Mouse (Mus musculus) heart, postnatal 36 days (tissue): ENCODE measurements around the gene Thoc3. TPM values are rescaled to one million over a fixed set of nuclear protein-coding genes. Genes with fewer than 3 reads are reported as not detected.

Experiments used
- DNase-seq, 2 experiments: peaks; one replicate each; pipeline ENCODE4 v3.0.0; 2021 to 2022
- intact Hi-C: fragments of 180-260 bp; cut with DNase I; formaldehyde crosslinking; loops from one replicate; pipeline ENCODE4 v1.15.1; 2025
- total RNA-seq, 2 experiments: library from RNA; stranded (reverse); gene quantifications; 2 replicates each; pipeline ENCODE4 v1.2.3; 2021

Gene Thoc3
- total RNA-seq, 2 experiments from 2014 or later: 18.7 to 21.4 TPM

DNA sequence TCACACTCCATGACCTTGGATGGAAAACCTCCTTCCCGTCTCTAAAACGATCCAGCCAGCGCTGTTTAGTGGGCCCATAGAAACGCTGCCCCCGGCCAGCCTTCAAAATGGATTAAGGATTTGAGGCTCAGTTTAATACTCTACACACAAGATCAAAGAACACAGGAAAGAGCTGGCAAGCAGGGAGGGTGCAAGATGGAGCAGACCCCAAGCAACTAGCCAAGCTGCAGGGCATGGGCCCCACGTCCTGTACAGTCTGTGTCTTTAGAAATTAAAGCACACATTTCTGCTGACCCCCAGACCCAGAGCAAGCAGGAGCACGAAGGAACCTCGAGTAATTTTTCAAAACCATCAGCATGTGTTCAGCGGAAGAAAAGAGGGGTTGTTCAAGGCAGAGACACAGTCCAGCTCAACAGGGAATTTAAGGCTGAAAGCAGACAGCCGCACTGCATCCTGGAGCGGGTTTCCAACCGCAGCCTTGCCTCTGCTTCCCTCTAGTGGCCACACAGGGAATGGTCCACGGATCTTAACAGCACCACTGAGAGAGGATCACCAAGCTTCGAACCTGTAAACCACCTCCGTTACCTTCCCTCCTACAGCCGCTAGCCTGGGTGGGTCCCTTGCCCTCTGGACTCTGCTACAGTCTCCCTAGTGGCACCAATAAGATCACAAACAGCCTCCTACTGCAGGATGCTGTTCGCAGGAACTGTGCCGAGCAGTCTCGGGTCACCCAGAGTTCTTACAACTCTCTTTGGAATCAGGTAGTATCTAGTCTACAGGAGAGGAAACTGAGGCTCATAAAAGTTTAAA, 21.8 kb downstream of the Thoc3 start:
- DNase-seq: peak; percentile 77 to 85
- intact Hi-C loops: loop anchor here (1.0 to 2.0 kb wide), 3 partner anchors 74 to 333 kb away; no protein-coding TSS in a partner anchor

DNA sequence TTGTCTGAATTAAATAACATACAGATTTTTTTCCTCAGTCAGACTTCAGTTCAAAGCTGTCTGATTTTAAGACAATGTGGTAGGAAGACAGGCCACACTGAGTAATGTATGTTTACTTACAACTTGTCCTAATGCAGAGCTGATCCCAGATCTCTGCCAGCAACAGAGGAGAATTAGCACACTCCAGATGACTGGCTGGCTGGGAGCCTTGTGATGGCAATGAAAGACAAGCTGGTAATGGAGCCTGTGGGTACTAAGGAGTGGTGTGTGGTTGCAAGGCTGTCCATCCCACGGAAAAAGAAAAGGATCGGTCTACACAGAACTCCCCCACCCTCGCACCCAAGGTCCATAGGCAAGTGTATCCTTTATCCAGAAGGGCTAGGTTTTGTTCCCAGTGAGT, 25.0 kb downstream of the Thoc3 start:
- intact Hi-C loops: no loop called here
- DNase-seq: no peak

DNA sequence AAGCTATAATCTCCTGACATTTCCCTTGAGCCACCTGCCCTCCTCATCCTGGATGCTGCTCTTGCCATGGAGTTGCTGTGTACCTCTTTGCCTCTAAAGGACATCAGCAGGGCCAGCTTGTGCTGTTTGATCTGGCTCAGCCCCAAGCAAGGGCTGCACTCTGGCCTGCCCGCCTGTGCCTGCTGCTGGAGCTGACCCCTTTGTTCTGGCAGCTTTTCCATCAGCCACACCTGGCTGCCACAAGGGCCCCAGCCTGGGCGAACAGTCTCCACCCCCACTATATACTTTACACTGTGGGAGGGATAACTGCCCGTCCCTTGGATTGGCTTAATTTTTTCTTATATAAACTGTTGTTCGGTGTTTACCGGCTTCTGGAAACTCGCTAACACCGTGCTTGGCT, 28.7 kb downstream of the Thoc3 start:
- intact Hi-C loops: no loop called here
- DNase-seq: no peak

DNA sequence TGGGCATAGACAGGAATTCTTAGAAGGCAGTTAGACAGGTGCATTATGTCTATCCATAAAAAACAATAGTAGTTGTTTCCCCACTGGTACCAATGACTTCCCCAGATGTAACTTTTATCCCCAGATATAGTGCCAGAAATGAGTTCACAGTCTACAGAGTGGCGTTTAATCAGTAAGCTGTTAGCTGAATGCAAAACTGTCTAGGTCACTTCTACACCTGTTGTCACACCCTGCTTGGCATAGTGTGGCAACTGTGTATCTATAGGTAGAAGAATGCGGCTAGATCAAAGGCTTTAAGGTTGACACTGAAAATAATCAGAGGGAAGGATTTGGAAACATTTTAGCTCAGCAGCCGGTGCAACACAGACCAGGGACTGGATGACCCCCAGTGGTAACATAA, 29.8 kb downstream of the Thoc3 start:
- intact Hi-C loops: no loop called here
- no peak for DNase-seq

DNA sequence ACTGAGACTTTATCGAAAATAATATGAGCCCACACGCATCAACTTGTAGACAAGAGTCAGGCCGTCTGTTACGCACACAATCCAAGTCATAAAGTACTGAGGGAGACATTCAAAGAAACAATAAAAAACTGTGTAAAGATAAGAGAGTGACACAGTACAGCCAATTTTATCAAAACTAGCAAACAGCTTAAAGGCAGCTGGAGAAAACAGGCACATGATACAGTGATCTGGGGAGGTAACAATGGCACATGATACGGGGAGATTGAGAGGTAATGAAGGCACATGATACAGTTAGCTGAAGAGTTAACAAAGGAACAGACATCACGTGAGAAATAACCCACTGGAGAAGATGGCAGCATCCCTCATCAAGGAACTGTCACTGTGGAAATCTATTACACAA, 31.6 kb downstream of the Thoc3 start:
- DNase-seq: no peak
- intact Hi-C loops: no loop called here

DNA sequence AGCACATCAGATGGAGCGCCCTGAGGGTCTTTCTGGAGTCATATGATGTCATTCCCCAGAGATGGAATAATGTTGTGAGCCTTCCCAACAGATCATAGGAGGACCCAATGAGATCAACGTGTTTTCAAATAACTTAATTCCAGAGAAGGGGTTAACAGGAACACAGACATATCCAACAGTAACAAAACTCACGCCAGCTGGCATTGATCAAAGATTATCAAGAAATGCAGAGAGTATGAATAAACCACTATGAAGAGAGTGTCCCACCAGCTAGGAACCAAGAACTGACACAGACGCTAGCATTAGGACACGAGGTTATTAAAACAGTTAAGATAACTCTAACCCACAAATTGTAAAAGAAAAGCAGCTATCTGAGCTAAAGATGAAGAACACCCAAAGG, 32.0 kb downstream of the Thoc3 start:
- intact Hi-C loops: no loop called here
- no peak for DNase-seq

DNA sequence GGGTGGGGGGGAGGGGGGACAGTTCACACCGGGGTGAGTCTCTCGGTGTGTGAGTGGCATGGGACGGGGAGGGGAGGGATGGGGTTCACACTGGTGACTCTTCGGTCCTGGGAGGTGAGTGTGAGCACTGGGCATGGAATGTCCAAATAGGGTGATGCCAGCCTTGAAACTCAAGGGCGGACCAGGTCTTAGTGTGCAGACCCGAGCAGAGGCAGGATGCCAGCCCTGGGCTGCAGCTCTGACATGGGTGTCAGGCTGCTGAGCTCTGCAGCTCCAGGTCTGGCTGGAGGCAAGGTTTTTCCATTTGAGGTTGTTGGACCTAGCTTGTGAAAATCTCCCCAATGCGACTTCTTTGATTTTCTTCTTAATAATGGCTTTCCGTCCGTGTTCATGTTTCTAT, 37.5 kb downstream of the Thoc3 start:
- intact Hi-C loops: no loop called here
- DNase-seq: no peak

DNA sequence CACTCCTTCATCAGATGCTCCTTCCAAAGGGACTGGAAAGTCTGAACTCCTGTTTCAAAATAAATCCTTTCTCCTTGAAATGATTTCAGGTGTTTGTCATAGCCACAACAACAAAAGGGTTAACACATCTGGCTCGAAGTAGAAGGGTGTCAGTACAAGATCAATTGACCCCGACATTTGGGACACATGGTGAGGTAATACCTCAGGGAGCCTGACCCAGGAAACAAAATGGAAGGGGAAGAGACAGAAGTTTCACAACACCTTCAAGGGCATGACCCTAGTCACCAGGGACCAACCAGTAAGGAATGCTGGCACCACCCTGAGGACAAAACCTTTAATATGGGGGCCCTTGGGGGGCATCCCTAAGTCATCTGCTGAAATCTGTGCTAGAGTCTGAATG, 38.6 kb downstream of the Thoc3 start:
- intact Hi-C loops: no loop called here
- DNase-seq: no peak

DNA sequence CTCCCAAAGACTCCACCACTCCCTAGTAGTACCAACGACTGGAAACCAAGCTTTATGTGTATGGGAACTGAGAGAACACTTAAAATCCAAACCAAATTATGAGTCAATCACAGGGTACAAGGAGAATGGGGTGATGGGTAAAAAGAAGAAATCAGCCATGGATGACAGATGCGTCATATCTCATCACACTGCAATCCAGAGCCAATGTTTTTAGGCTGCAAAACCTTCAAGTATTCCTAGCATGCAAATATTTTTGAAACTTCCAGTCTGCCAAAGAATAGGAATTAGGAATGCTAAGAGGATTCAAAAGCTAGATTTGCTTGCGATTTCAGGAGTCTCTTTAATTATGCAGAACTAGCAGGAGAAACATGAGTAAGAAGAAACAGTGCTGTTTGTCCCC, 39.9 kb downstream of the Thoc3 start:
- intact Hi-C loops: no loop called here
- DNase-seq: no peak

DNA sequence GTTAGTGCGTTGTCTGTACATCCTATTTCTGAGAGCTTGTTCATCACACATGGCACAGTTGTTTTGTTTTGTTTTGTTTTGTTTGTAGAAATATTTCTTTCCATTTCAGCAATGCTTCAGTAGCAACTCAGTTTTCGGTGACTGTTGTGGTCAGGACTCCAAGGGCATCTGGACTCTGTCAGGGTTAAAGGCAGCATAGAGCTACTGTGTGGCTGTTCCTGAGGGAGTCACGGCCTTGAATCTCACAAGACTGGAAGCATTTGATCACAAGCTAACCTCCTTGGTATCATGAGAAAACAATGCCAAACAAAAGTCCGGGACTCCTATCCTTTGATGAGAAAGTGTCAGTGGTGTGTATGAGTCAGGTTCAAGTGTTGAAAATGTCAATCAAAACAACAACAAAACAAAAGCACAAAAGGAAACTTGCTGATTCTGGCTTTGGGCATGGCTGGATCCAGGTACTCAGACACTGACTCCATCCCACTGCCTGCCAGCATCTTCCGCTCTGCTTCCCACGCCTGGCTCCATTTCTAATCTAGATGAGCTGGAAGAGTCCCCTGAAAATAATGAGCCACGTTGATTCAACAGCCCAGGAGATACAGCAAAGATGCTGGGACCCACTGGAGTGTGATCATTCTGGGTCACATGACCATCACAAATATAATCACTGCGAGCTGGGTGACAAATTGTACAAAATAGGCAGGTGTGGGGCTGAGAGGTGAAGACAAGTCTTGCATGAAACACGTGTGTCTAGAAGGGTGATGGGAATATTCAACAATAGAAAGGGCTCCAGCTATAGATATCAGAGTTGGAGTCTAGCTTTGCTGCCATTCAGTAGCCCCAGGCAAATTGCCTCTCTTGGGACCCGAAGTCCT, 41.6 kb downstream of the Thoc3 start:
- intact Hi-C loops: no loop called here

DNA sequence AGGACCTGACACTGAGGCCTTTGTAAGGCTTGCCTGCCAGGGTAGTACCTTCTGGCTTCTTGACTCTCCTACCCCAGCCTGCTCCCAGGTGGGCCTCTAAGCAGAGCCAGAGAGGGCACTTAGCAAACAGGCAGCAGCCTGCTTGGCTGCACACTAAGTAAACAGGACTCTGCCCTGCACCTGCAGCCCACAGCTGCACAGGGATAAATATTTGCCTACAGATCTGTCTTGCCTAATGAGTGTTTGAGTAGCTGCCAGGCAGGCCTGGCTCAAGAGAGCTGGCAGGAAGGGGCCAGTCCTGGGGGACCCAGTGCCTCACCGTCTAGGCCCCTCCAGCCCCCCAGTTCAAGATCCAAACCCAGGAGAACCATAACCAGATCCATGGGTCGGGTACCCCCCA, 43.4 kb downstream of the Thoc3 start:
- no peak for DNase-seq
- intact Hi-C loops: no loop called here

More for the DNA sequence above, 41.6 kb downstream of the Thoc3 start:
- DNase-seq: no peak

DNA sequence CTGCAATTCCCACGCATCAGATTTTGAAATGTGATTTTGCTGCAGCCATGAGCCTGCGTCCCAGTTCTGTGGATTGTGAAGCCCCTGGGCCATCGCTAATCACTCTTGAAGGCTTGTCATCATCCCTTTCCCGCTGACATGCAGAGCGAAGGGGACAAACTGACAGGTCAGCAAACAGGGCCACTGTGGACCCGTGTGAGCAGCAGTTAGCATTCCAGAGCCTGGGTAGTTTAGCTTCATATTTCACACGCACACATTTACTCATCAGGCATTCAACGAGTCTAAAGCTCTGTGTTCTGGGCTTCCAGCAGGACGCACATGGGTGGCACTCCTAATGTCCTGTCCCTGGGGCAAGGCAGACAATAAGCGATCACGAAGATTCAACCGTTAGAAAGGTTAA, 48.4 kb downstream of the Thoc3 start:
- intact Hi-C loops: no loop called here

DNA sequence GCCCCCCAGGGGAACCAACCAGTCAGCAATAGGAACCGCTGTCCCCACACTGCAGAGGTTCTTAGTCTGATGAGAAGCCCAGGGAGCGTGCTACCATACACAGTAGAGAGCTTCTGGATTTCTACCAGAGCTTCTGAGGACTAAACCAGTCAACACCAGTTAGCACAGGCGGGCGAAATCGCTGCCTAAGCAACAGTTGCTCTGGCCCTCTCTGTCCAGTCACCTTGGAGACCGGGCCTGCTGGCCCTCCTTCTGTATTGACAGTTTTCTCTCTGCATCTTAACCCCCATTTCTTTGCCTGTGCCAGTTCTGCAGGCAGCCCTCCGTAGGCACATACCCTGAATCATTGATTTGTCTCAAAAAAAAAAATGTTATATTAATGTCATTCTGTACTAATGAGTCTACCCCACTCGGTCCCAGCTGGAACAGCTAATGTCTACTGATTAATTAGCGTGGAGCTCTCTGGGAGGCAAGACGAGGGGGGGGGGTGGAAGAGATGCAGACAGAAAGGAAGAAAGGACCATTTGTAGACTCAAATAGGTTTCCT, 49.8 kb downstream of the Thoc3 start:
- intact Hi-C loops: no loop called here
- no peak for DNase-seq

More for the DNA sequence above, 48.4 kb downstream of the Thoc3 start:
- no peak for DNase-seq

DNA sequence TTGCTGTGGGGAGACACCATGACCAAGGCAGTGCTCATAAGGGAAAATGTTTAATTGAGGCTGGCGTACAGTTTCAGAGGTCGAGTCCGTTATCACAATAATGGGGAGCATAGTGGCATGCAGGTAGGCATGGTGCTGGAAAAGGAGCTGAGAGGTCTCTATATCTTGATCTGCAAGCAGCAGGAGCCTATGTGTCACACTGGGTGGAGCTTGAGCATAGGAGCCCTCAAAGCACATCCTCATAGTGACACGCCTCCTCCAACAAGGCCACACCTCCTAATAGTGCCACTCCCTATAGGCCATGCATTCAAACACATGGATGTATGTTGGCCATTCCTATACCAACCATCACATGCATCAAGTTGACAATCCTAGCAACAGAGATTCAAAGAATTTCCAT, 53.6 kb downstream of the Thoc3 start:
- DNase-seq: no peak
- intact Hi-C loops: no loop called here

DNA sequence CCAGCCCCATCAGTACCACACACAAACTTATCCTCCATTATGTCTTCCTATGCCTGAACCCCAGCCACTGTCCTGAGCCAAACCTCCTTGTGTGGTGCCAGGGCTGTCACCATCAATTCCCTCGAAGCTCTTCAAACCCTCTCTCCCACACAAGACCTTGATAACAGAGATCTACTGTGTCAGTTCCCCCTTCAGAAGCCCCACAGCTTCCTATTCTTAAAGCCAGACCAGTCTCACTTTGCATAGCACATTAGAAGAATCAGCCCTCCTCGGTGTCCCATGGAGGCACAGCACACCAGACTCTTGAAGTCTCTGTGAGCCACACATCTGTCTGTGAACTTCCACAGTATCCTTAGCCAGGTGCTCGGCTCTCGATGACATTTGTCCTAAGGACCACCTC, 55.9 kb downstream of the Thoc3 start:
- intact Hi-C loops: no loop called here
- DNase-seq: no peak

DNA sequence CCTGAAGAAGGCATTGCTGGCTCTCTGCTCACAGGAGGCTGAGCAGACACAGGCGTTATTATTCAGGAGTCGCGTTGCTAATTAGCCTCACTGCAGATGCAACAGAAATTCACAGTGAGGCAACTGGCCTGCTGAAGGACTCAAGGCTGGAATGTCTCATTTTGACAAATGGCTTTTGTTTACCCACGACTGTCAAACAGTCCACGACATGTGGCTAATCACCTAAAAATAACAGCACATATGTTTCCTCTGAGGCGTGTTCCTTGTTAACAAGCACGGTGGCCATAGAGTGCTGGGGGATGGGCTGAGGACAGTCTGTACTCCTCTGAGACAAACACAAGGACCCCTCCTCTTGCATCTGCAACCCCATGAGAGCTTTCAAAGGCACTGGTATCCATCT, 56.4 kb downstream of the Thoc3 start:
- intact Hi-C loops: no loop called here
- no peak for DNase-seq

DNA sequence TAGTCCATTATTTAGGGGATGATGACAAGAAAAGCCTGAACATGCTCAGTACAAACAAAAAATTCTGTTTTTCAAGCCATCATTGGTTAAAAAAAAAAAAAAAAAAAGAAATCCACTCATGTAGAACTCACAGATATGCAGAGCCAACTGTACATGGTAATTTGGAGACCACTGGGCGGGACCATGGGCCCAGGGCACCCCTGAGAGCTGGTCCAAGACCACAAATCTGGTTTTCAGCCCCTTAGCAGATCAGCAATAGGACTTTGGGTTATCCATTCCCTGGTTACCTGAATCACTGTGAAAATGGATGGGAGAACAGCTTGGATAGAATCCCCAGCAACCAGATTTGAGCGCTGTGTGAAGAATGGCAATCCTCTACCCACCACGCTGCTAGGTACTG, 57.0 kb downstream of the Thoc3 start:
- DNase-seq: no peak
- intact Hi-C loops: no loop called here
